Mouse (Mus musculus): ENCODE measurements around the gene Aldh3b2.

DNA sequence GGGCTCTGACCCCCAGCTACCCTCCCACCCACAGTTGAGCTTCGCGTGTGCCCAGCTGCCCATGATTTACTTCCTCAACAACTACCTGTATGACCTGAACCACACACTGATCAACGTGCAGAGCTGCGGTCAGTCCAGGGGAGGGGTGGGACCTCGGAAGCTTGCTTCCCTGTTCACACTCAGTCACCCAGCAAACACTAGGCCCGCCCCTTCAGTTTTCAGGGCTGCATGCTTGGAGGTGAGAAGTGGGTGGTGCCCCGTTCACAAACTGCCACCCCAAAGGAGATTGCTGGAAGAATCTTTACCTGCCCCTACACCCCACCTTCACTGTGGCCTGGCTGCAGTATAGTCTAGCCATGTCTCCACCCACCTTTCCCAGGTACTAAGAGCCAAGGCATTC is 29.8 kb upstream of the Aldh3b2 start:
- no peak for TF ChIP-seq GATA1 (IDR thresholded peaks at IDR 0.05; ENCODE audit: borderline replicate concordance, low read length)
- TF ChIP-seq FLI1 (IDR thresholded peaks at IDR 0.05; ENCODE audit: low read length) = no peak
